Mouse (Mus musculus) G1E-ER4 (cell line): ENCODE measurements around the gene C1ql4. TPM values are rescaled to one million over a fixed set of nuclear protein-coding genes. Genes with fewer than 3 reads are reported as not detected.

Experiments used
- GATA1 ChIP-seq: IDR thresholded peaks from one replicate; pipeline ENCODE4 v1.8.0; 2012; ENCODE audit warnings: low read length, inconsistent platforms
- polyA plus RNA-seq: library from polyadenylated mRNA; stranded (reverse); fragments of >175 nt; gene quantifications from 2 replicates; pipeline ENCODE4 v1.2.3, GENCODE M21; 2012

C1ql4 gene
- polyA plus RNA-seq, result not detected in 2 replicates

GRCm38 (mm10) chr15:99087253-99088075 is at the start of gene C1ql4:
Gene C1ql4 (minus strand): TSS chr15:99087817.
- TF ChIP-seq GATA1, result no peak

GRCm38 (mm10) chr15:99129956-99130910 is 42.6 kb upstream of the C1ql4 start:
- no peak for TF ChIP-seq GATA1

GRCm38 (mm10) chr15:99129441-99129840 is 41.8 kb upstream of the C1ql4 start:
- no peak for TF ChIP-seq GATA1

- no peak for TF ChIP-seq GATA1
These were observed 40.4 kb upstream of the C1ql4 start for GRCm38 (mm10) chr15:99127851-99128522.

- TF ChIP-seq GATA1, result no peak
These were observed 39.3 kb upstream of the C1ql4 start for GRCm38 (mm10) chr15:99126816-99127365.

GRCm38 (mm10) chr15:99126081-99126815 is 38.6 kb upstream of the C1ql4 start:
- TF ChIP-seq GATA1, result no peak

- no peak for TF ChIP-seq GATA1
These were observed 38.1 kb upstream of the C1ql4 start, which contains the start of gene Spats2 for GRCm38 (mm10) chr15:99125711-99126080. Gene Spats2 (plus strand): TSS chr15:99125916.

- no peak for TF ChIP-seq GATA1
These were observed 35.0 kb upstream of the C1ql4 start for GRCm38 (mm10) chr15:99122642-99123041.

GRCm38 (mm10) chr15:99120814-99121213 is 33.2 kb upstream of the C1ql4 start:
- no peak for TF ChIP-seq GATA1

- no peak for TF ChIP-seq GATA1
These were observed 28.9 kb upstream of the C1ql4 start for GRCm38 (mm10) chr15:99116539-99116938.

GRCm38 (mm10) chr15:99115065-99115423 is 27.4 kb upstream of the C1ql4 start:
- TF ChIP-seq GATA1, result no peak

GRCm38 (mm10) chr15:99114312-99115064 is 26.9 kb upstream of the C1ql4 start:
- TF ChIP-seq GATA1, result no peak

- TF ChIP-seq GATA1, result no peak
These were observed 25.9 kb upstream of the C1ql4 start for GRCm38 (mm10) chr15:99113396-99113975.
